Mouse (Mus musculus) brain, embryonic 14.5 days (tissue): ENCODE measurements around the gene Catsper4.

ENCODE experiments used
- CTCF ChIP-seq: fragments of 200-500 bp; IDR thresholded peaks from 2 replicates; pipeline ENCODE4 v1.5.1; 2012; ENCODE audit warnings: inconsistent platforms, mild to moderate bottlenecking, moderate library complexity, borderline replicate concordance; ENCODE audit not compliant: insufficient read depth, insufficient read length; ENCODE audit errors: extremely low read depth
- POLR2A ChIP-seq: fragments of 200-500 bp; IDR thresholded peaks from 2 replicates; pipeline ENCODE4 v1.6.1; 2012; ENCODE audit warnings: mild to moderate bottlenecking, inconsistent platforms, borderline replicate concordance; ENCODE audit not compliant: poor library complexity, insufficient read depth, insufficient read length, severe bottlenecking; ENCODE audit errors: extremely low read depth

GRCm38 (mm10) chr4:134263191-134263590 lies 36.0 kb upstream of the Catsper4 start:
- TF ChIP-seq CTCF (peak; percentile 67), POLR2A (no peak)
